Mouse (Mus musculus): ENCODE measurements around the gene Pde4b. TPM values are rescaled to one million over a fixed set of nuclear protein-coding genes. Genes with fewer than 3 reads are reported as not detected.

Pde4b gene
- polyA plus RNA-seq, 1 experiment from 2014 or later = 12.1 TPM

- Histone ChIP-seq H3K4me2 (no peak overlapping the region), H3K9me3 (no peaks in the 10 kb centered on the region), H3K36me3 (no peaks in the 10 kb centered on the region), H3K4me1 (no peaks in the 10 kb centered on the region), H3K27me3 (replicated peaks) (no peaks in the 10 kb centered on the region), H3K27ac (no peak overlapping the region), H3K9ac (no peak overlapping the region), H3K4me3 (replicated peaks) (no peak overlapping the region)
- 78% methylated on average over 4 of the region's 4 CpGs for WGBS
- ATAC-seq (ENCODE audit: insufficient read depth, low FRiP score, low read depth) = no peak
These were observed 457.9 kb downstream of the Pde4b start for GRCm38 (mm10) chr4:102545226-102545625.

GRCm38 (mm10) chr4:102555566-102555965, 468.2 kb downstream of the Pde4b start:
- no peaks in the 10 kb centered on the region for H3K36me3 ChIP-seq
- no peak overlapping the region for H3K27ac ChIP-seq
- no peaks in the 10 kb centered on the region; the same call in 1 of the 2 replicates for H3K4me1 ChIP-seq
- H3K9ac ChIP-seq = no peak overlapping the region
- ATAC-seq (ENCODE audit: insufficient read depth, low FRiP score, low read depth) = no peak
- WGBS = 69% methylated on average over 7 of the region's 7 CpGs
- H3K4me3 ChIP-seq (replicated peaks) = no peak overlapping the region
- no peaks in the 10 kb centered on the region for H3K9me3 ChIP-seq
- H3K27me3 ChIP-seq (replicated peaks) = no peaks in the 10 kb centered on the region
- H3K4me2 ChIP-seq = no peak overlapping the region

- no peak for ATAC-seq (ENCODE audit: insufficient read depth, low FRiP score, low read depth)
- Histone ChIP-seq H3K4me3 (replicated peaks) (no peak overlapping the region), H3K36me3 (no peaks in the 10 kb centered on the region), H3K9ac (no peak overlapping the region), H3K27ac (no peak overlapping the region), H3K4me1 (no peaks in the 10 kb centered on the region; the same call in 1 of the 2 replicates), H3K4me2 (no peak overlapping the region), H3K27me3 (replicated peaks) (no peaks in the 10 kb centered on the region), H3K9me3 (no peaks in the 10 kb centered on the region)
- 34% methylated on average over 2 of the region's 2 CpGs for WGBS
These were observed 469.7 kb downstream of the Pde4b start for GRCm38 (mm10) chr4:102557006-102557405.

- H3K4me3 ChIP-seq (replicated peaks) = no peak overlapping the region
- ATAC-seq (ENCODE audit: insufficient read depth, low FRiP score, low read depth) = peak; percentile 60
- H3K9ac ChIP-seq = no peak overlapping the region
- H3K4me1 ChIP-seq = no peaks in the 10 kb centered on the region; the same call in 1 of the 2 replicates
- peak overlapping the region; percentile 11; the same call in 1 of the 2 replicates for H3K4me2 ChIP-seq
- no peaks in the 10 kb centered on the region for H3K36me3 ChIP-seq
- WGBS = 43% methylated on average over 9 of the region's 9 CpGs
- no peaks in the 10 kb centered on the region for H3K9me3 ChIP-seq
- H3K27me3 ChIP-seq (replicated peaks) = no peaks in the 10 kb centered on the region
- peak overlapping the region; percentile 61 for H3K27ac ChIP-seq
These were observed 470.3 kb downstream of the Pde4b start for GRCm38 (mm10) chr4:102557508-102558220.

GRCm38 (mm10) chr4:102558328-102558727, 471.0 kb downstream of the Pde4b start:
- no peaks in the 10 kb centered on the region; the same call in 1 of the 2 replicates for H3K4me1 ChIP-seq
- ATAC-seq (ENCODE audit: insufficient read depth, low FRiP score, low read depth) = no peak
- H3K9me3 ChIP-seq = no peaks in the 10 kb centered on the region
- H3K4me3 ChIP-seq (replicated peaks) = no peak overlapping the region
- no peak overlapping the region for H3K27ac ChIP-seq
- no peaks in the 10 kb centered on the region for H3K27me3 ChIP-seq (replicated peaks)
- no peaks in the 10 kb centered on the region for H3K36me3 ChIP-seq
- no peak overlapping the region for H3K9ac ChIP-seq
- 22% methylated on average over 3 of the region's 3 CpGs for WGBS
- H3K4me2 ChIP-seq = no peak overlapping the region

- no peaks in the 10 kb centered on the region for H3K27me3 ChIP-seq (replicated peaks)
- H3K36me3 ChIP-seq = no peaks in the 10 kb centered on the region
- H3K9ac ChIP-seq = no peak overlapping the region
- no peaks in the 10 kb centered on the region for H3K9me3 ChIP-seq
- no peak overlapping the region for H3K27ac ChIP-seq
- 72% methylated on average over 12 of the region's 12 CpGs for WGBS
- H3K4me1 ChIP-seq = no peaks in the 10 kb centered on the region; the same call in 1 of the 2 replicates
- no peak overlapping the region for H3K4me2 ChIP-seq
- no peak overlapping the region for H3K4me3 ChIP-seq (replicated peaks)
- ATAC-seq (ENCODE audit: insufficient read depth, low FRiP score, low read depth) = no peak
These were observed 473.4 kb downstream of the Pde4b start for GRCm38 (mm10) chr4:102560676-102561280.

GRCm38 (mm10) chr4:102563273-102563855, 476.0 kb downstream of the Pde4b start:
- ATAC-seq (ENCODE audit: insufficient read depth, low FRiP score, low read depth) = no peak
- Histone ChIP-seq H3K9ac (no peak overlapping the region), H3K4me1 (peaks cover 12% of the 10 kb centered on the region), H3K36me3 (no peaks in the 10 kb centered on the region), H3K27me3 (replicated peaks) (no peaks in the 10 kb centered on the region), H3K4me3 (replicated peaks) (no peak overlapping the region), H3K4me2 (no peak overlapping the region), H3K9me3 (no peaks in the 10 kb centered on the region), H3K27ac (no peak overlapping the region)
- WGBS = 84% methylated on average over 9 of the region's 9 CpGs

- WGBS = 84% methylated on average over 3 of the region's 3 CpGs
- Histone ChIP-seq H3K4me3 (replicated peaks) (no peak overlapping the region), H3K27ac (no peak overlapping the region), H3K27me3 (replicated peaks) (no peaks in the 10 kb centered on the region), H3K9me3 (no peaks in the 10 kb centered on the region), H3K36me3 (no peaks in the 10 kb centered on the region), H3K9ac (no peak overlapping the region), H3K4me1 (peaks cover 21% of the 10 kb centered on the region; the same call in 1 of the 2 replicates), H3K4me2 (no peak overlapping the region)
- ATAC-seq (ENCODE audit: insufficient read depth, low FRiP score, low read depth) = no peak
These were observed 476.9 kb downstream of the Pde4b start for GRCm38 (mm10) chr4:102564286-102564685.

GRCm38 (mm10) chr4:102566421-102566820, 479.1 kb downstream of the Pde4b start:
- no peak for ATAC-seq (ENCODE audit: insufficient read depth, low FRiP score, low read depth)
- WGBS = 48% methylated on average over 1 of the region's 1 CpGs
- no peaks in the 10 kb centered on the region for H3K27me3 ChIP-seq (replicated peaks)
- no peak overlapping the region for H3K4me2 ChIP-seq
- H3K4me3 ChIP-seq (replicated peaks) = no peak overlapping the region
- no peaks in the 10 kb centered on the region for H3K36me3 ChIP-seq
- no peaks in the 10 kb centered on the region for H3K9me3 ChIP-seq
- no peak overlapping the region for H3K27ac ChIP-seq
- peaks cover 25% of the 10 kb centered on the region; the same call in 1 of the 2 replicates for H3K4me1 ChIP-seq
- H3K9ac ChIP-seq = no peak overlapping the region

GRCm38 (mm10) chr4:102567111-102567510, 479.8 kb downstream of the Pde4b start:
- 53% methylated on average over 2 of the region's 2 CpGs for WGBS
- Histone ChIP-seq H3K36me3 (no peaks in the 10 kb centered on the region), H3K27me3 (replicated peaks) (no peaks in the 10 kb centered on the region), H3K9me3 (no peaks in the 10 kb centered on the region), H3K4me2 (no peak overlapping the region), H3K4me1 (peaks cover 28% of the 10 kb centered on the region; the same call in 1 of the 2 replicates), H3K4me3 (replicated peaks) (no peak overlapping the region), H3K27ac (no peak overlapping the region), H3K9ac (no peak overlapping the region)
- ATAC-seq (ENCODE audit: insufficient read depth, low FRiP score, low read depth) = no peak

GRCm38 (mm10) chr4:102567676-102568254, 480.4 kb downstream of the Pde4b start:
- Histone ChIP-seq H3K9me3 (no peaks in the 10 kb centered on the region), H3K27ac (0 out of 2 replicates have a peak overlapping the region, but pooled peaks have one; percentile 45), H3K36me3 (no peaks in the 10 kb centered on the region), H3K4me1 (peaks cover 28% of the 10 kb centered on the region; the same call in 1 of the 2 replicates), H3K4me3 (replicated peaks) (no peak overlapping the region), H3K9ac (no peak overlapping the region), H3K4me2 (no peak overlapping the region), H3K27me3 (replicated peaks) (no peaks in the 10 kb centered on the region)
- WGBS = 25% methylated on average over 4 of the region's 4 CpGs
- ATAC-seq (ENCODE audit: insufficient read depth, low FRiP score, low read depth) = 0 out of 2 replicates have a peak, but pooled peaks have one; percentile 32
